Mouse (Mus musculus) thymus, adult 2 months (tissue): ENCODE measurements around the gene Mthfr. TPM values are rescaled to one million over a fixed set of nuclear protein-coding genes. Genes with fewer than 3 reads are reported as not detected.

ENCODE experiments used
- DNase-seq: peaks from one replicate; pipeline ENCODE4 v3.0.0; 2021
- H3K27ac ChIP-seq: fragments of 200-500 bp; 2 replicates; pipeline ENCODE4 v1.5.1; 2012; ENCODE audit warnings: low read length, control low read depth; ENCODE audit not compliant: control insufficient read depth, insufficient read depth
- H3K27me3 ChIP-seq: fragments of 200-500 bp; 2 replicates; pipeline ENCODE4 v1.6.1; 2012; ENCODE audit warnings: mild to moderate bottlenecking, low read length, moderate library complexity, mixed read lengths; ENCODE audit not compliant: control insufficient read depth, insufficient read depth
- H3K36me3 ChIP-seq: fragments of 200-500 bp; 2 replicates; pipeline ENCODE4 v1.6.1; 2012; ENCODE audit warnings: mild to moderate bottlenecking, low read length, moderate library complexity; ENCODE audit not compliant: control insufficient read depth, insufficient read depth
- H3K4me1 ChIP-seq: fragments of 200-500 bp; replicated peaks from 2 replicates; pipeline ENCODE4 v1.6.1; 2012; ENCODE audit warnings: low read length; ENCODE audit not compliant: control insufficient read depth, insufficient read depth
- H3K4me3 ChIP-seq: fragments of 200-500 bp; 2 replicates; pipeline ENCODE4 v1.5.1; 2012; ENCODE audit warnings: mild to moderate bottlenecking, low read length, control low read depth, moderate library complexity; ENCODE audit not compliant: control insufficient read depth, insufficient read depth
- CTCF ChIP-seq: fragments of 200-500 bp; IDR thresholded peaks from 2 replicates; pipeline ENCODE4 v1.5.1; 2012; ENCODE audit warnings: mild to moderate bottlenecking, control low read depth, low read length, moderate library complexity, borderline replicate concordance; ENCODE audit not compliant: control insufficient read depth, poor library complexity, insufficient read depth; ENCODE audit errors: extremely low read depth
- POLR2A ChIP-seq: fragments of 200-500 bp; IDR thresholded peaks from 2 replicates; pipeline ENCODE4 v1.6.1; 2012; ENCODE audit warnings: mild to moderate bottlenecking, low read length, control low read depth, moderate library complexity; ENCODE audit not compliant: control insufficient read depth, poor library complexity, insufficient read depth; ENCODE audit errors: extremely low read depth
- WGBS: fragments of 180-500 bp; shearing (Covaris S2); methylation state at CpG from one replicate; pipeline ENCODE4 v1.1.7; 2018; 5-methylcytosine and 5-hydroxymethylcytosine counted together
- polyA plus RNA-seq: library from polyadenylated mRNA; depleted of rRNA; stranded (reverse); fragments of >200 nt; gene quantifications from 2 replicates; pipeline ENCODE4 v1.2.3, GENCODE M21; 2012

The Mthfr gene
- polyA plus RNA-seq, 1 experiment = 30.2 TPM

GRCm38 (mm10) chr4:148004361-148004760 is 34.5 kb upstream of the Mthfr start:
- no peak for DNase-seq
- H3K4me3 ChIP-seq = no peak overlapping the region
- H3K27ac ChIP-seq = no peak overlapping the region
- H3K4me1 ChIP-seq = no peaks in the 10 kb centered on the region
- H3K27me3 ChIP-seq = no peaks in the 10 kb centered on the region
- TF ChIP-seq POLR2A = no peak
- no peak for TF ChIP-seq CTCF
- H3K36me3 ChIP-seq = peaks cover 23% of the 10 kb centered on the region
- WGBS = 97% methylated on average over 7 of the region's 7 CpGs

DNA sequence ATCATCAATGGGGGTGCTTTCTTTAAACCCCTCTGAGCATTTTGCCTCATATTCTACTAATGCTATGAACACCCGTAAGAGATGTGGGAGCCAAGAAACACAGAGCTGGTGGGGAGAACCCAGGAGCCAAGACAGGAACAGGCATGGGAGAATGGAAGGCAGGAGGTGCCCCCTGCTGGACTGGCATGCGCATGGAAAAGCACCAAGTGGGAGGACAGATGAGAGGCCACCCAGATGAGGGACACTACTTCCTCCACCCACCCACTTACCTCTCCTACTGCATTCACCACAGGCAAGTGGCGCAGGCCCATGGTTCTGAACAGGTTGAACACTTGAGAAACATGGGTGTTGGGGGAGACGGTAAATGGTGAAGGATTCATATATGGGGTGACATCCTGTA is 30.5 kb upstream of the Mthfr start:
- Histone ChIP-seq H3K4me3 (no peak overlapping the region), H3K27ac (no peak overlapping the region), H3K27me3 (no peaks in the 10 kb centered on the region), H3K4me1 (no peaks in the 10 kb centered on the region), H3K36me3 (peaks cover 49% of the 10 kb centered on the region)
- TF ChIP-seq POLR2A (no peak), CTCF (peak; percentile 19; the same call in 1 of the 2 replicates)
- 98% methylated on average over 4 of the region's 4 CpGs for WGBS
- DNase-seq = no peak

GRCm38 (mm10) chr4:148009641-148010040 is 29.2 kb upstream of the Mthfr start:
- Histone ChIP-seq H3K36me3 (peaks cover 61% of the 10 kb centered on the region), H3K4me1 (no peaks in the 10 kb centered on the region), H3K27ac (no peak overlapping the region), H3K4me3 (no peak overlapping the region), H3K27me3 (no peaks in the 10 kb centered on the region)
- DNase-seq = no peak
- 96% methylated on average over 2 of the region's 2 CpGs for WGBS
- TF ChIP-seq POLR2A (no peak), CTCF (no peak)

GRCm38 (mm10) chr4:148011332-148011731 is 27.5 kb upstream of the Mthfr start:
- no peak overlapping the region for H3K4me3 ChIP-seq
- no peak for TF ChIP-seq POLR2A
- no peak for TF ChIP-seq CTCF
- H3K36me3 ChIP-seq = peaks cover 70% of the 10 kb centered on the region
- no peak for DNase-seq
- no peaks in the 10 kb centered on the region for H3K27me3 ChIP-seq
- no peaks in the 10 kb centered on the region for H3K4me1 ChIP-seq
- no peak overlapping the region for H3K27ac ChIP-seq
- 92% methylated on average over 3 of the region's 3 CpGs for WGBS

GRCm38 (mm10) chr4:148012216-148012615 is 26.7 kb upstream of the Mthfr start:
- Histone ChIP-seq H3K27me3 (no peaks in the 10 kb centered on the region), H3K4me3 (no peak overlapping the region), H3K4me1 (no peaks in the 10 kb centered on the region), H3K27ac (no peak overlapping the region), H3K36me3 (peaks cover 70% of the 10 kb centered on the region)
- TF ChIP-seq CTCF (no peak), POLR2A (no peak)
- no peak for DNase-seq
- 98% methylated on average over 4 of the region's 4 CpGs for WGBS

DNA sequence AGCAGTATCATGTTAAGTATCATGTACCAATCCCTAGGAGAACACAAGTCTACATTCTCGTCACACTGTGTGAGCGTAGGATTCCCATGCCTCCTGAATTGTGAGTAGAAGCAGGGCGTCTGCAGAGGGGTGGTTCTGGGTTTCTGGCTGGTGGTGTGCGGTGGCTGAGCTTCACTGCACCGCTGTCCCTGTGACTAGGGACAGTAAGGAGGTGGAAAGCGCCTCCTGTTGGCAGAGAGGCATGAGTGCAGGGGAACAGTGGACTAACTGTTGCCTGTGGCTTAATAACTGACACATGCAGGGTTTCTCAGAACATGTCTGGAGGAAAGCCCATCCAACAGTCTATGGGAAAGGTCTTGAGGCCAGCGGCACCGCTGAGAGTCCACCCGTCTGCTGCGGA is 23.5 kb upstream of the Mthfr start:
- no peak overlapping the region for H3K27ac ChIP-seq
- DNase-seq = no peak
- H3K4me1 ChIP-seq = no peaks in the 10 kb centered on the region
- H3K4me3 ChIP-seq = no peak overlapping the region
- no peaks in the 10 kb centered on the region for H3K27me3 ChIP-seq
- H3K36me3 ChIP-seq = peaks cover 59% of the 10 kb centered on the region
- WGBS = 96% methylated on average over 10 of the region's 10 CpGs
- TF ChIP-seq POLR2A = no peak
- TF ChIP-seq CTCF = no peak

GRCm38 (mm10) chr4:148016981-148017380 is 21.9 kb upstream of the Mthfr start:
- no peak for TF ChIP-seq CTCF
- Histone ChIP-seq H3K4me1 (no peaks in the 10 kb centered on the region), H3K4me3 (no peak overlapping the region), H3K27ac (no peak overlapping the region), H3K36me3 (peaks cover 62% of the 10 kb centered on the region), H3K27me3 (no peaks in the 10 kb centered on the region)
- no peak for DNase-seq
- 91% methylated on average over 3 of the region's 3 CpGs for WGBS
